Mouse (Mus musculus) G1E (cell line): ENCODE measurements around the gene Tmprss2.

ENCODE experiments used
- CTCF ChIP-seq: IDR thresholded peaks from 2 replicates; pipeline ENCODE4 v1.5.1; 2012; ENCODE audit warnings: low read depth, low read length, inconsistent platforms, mixed read lengths
- GATA1 ChIP-seq: IDR thresholded peaks from 2 replicates; pipeline ENCODE4 v1.6.1; 2012; ENCODE audit warnings: borderline replicate concordance, low read length, inconsistent platforms, mixed read lengths
- GATA2 ChIP-seq: IDR thresholded peaks from 2 replicates; pipeline ENCODE4 v1.6.1; 2012; ENCODE audit warnings: low read depth, low read length, inconsistent platforms, borderline replicate concordance
- POLR2AphosphoS5 ChIP-seq: IDR thresholded peaks from 2 replicates; pipeline ENCODE4 v1.6.1; 2012; ENCODE audit warnings: low read depth, low read length, inconsistent platforms; ENCODE audit not compliant: insufficient replicate concordance
- TAL1 ChIP-seq: conservative IDR thresholded peaks from 2 replicates; pipeline ENCODE4 v1.6.1; 2012; ENCODE audit warnings: low read depth, low read length, inconsistent platforms, mixed read lengths

DNA sequence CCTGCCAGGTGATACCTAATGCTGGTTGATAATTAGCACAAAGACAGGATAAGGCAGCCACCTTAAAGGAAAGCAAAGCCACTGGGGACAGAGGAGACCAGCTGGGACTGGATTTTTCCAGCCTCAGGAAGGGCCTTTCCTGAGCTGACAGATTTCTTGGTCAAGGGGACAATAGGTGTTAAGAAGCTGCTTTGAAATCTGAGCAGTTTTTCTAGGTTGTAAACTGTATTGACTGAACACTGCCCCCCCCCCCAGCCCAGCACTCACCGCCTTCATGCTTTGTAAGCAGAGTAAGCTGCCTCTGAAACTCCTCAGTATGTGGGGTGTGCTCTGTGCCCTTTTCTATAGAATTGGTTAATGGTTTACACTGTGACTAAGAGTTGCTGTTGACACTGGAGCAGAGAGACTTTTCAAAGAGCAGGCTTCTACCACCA, 48.2 kb upstream of the Tmprss2 start:
- no peak for TF ChIP-seq GATA2
- TF ChIP-seq CTCF: no peak
- no peak for TF ChIP-seq GATA1
- TF ChIP-seq TAL1: no peak
- no peak for TF ChIP-seq POLR2AphosphoS5
